Mouse (Mus musculus): ENCODE measurements around the gene 1700084M14Rik. TPM values are rescaled to one million over a fixed set of nuclear protein-coding genes. Genes with fewer than 3 reads are reported as not detected.

1700084M14Rik gene
- not detected for total RNA-seq (2023)

DNA sequence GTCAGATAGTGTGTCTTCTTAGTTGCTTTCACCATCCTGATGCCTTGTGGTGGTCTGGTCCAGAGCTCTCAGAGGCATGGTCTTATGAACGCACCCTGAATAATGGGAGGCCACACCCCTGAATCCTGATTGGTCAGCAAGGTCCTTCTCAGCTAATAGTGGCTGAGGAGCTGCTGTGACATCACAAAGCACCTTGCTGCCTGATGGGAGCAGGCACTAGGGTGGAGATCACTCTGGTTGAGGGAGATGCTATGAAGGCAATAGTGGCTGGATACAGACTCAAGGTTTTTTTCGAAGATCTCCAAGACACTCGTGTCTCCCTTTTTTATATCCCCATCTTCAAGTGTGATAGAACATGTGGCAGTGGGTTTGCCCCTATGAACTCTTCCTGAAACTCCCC, at the start of gene 1700084M14Rik:
TSS of gene 1700084M14Rik (minus strand) at position 101 of the 400 bp plus-strand sequence.

Other genes starting within 250 kb of the 1700084M14Rik start
- not detected for gene Mageb2, start 244.2 kb downstream of the 1700084M14Rik start, total RNA-seq (2023)
- gene Gm5072, start 183.4 kb downstream of the 1700084M14Rik start, total RNA-seq (2023) = not detected
- gene Gm8914, start 95.8 kb downstream of the 1700084M14Rik start, total RNA-seq (2023) = not detected
- gene Gm14781, start 56.3 kb upstream of the 1700084M14Rik start, total RNA-seq (2023) = not detected
- not detected for gene Mageb5, start 207.1 kb upstream of the 1700084M14Rik start, total RNA-seq (2023)